Mouse (Mus musculus) stomach, postnatal 0 days (tissue): ENCODE data around the gene Olfr279.

ENCODE experiments used
- CTCF ChIP-seq: IDR thresholded peaks from 2 replicates; pipeline ENCODE4 v1.5.1; 2016; ENCODE audit warnings: antibody characterized with exemption, low read depth, mild to moderate bottlenecking, moderate library complexity
- EP300 ChIP-seq: optimal IDR thresholded peaks from 2 replicates; pipeline ENCODE3; 2016; ENCODE audit warnings: antibody characterized with exemption

- TF ChIP-seq CTCF (no peak), EP300 (no peak)
These were observed 8.0 kb upstream of the Olfr279 start for GRCm38 (mm10) chr15:98483907-98484886.
